Mouse (Mus musculus): ENCODE measurements around the gene Rnpep. TPM values are rescaled to one million over a fixed set of nuclear protein-coding genes. Genes with fewer than 3 reads are reported as not detected.

Rnpep gene
- polyA plus RNA-seq, 1 experiment from 2014 or later = 136 TPM

- peaks cover 18% of the 10 kb centered on the region for H3K36me3 ChIP-seq (ENCODE audit: control insufficient read depth, insufficient read depth)
- ATAC-seq = peak; percentile 74
- peak overlapping the region; percentile 82 for H3K4me2 ChIP-seq (replicated peaks; ENCODE audit: low read depth)
- H3K27ac ChIP-seq (ENCODE audit: low read depth, low read length) = peak overlapping the region; percentile 99
- 13% methylated on average over 13 of the region's 13 CpGs for WGBS
- no peaks in the 10 kb centered on the region for H3K9me3 ChIP-seq (ENCODE audit: control insufficient read depth)
- peak overlapping the region; percentile 96 for H3K9ac ChIP-seq (ENCODE audit: low read depth, low read length)
- H3K4me3 ChIP-seq (ENCODE audit: low read depth, low read length) = peak overlapping the region; percentile 83
- no peak for TF ChIP-seq CTCF (IDR thresholded peaks at IDR 0.05; ENCODE audit: low read depth)
- H3K4me1 ChIP-seq (replicated peaks; ENCODE audit: control insufficient read depth, insufficient read depth, low read length) = no peaks in the 10 kb centered on the region
- no peaks in the 10 kb centered on the region for H3K27me3 ChIP-seq (replicated peaks; ENCODE audit: control insufficient read depth, insufficient read depth, low read length)
Measured at GRCm38 (mm10) chr1:135282536-135283286, 1.2 kb downstream of the Rnpep start.

GRCm38 (mm10) chr1:135281841-135282240, 2.0 kb downstream of the Rnpep start:
- Histone ChIP-seq H3K36me3 (ENCODE audit: control insufficient read depth, insufficient read depth) (peaks cover 27% of the 10 kb centered on the region), H3K27me3 (replicated peaks; ENCODE audit: control insufficient read depth, insufficient read depth, low read length) (no peaks in the 10 kb centered on the region), H3K9ac (ENCODE audit: low read depth, low read length) (no peak overlapping the region), H3K27ac (ENCODE audit: low read depth, low read length) (peak overlapping the region; percentile 99), H3K4me1 (replicated peaks; ENCODE audit: control insufficient read depth, insufficient read depth, low read length) (no peaks in the 10 kb centered on the region), H3K4me3 (ENCODE audit: low read depth, low read length) (peak overlapping the region; percentile 83), H3K9me3 (ENCODE audit: control insufficient read depth) (no peaks in the 10 kb centered on the region), H3K4me2 (replicated peaks; ENCODE audit: low read depth) (peak overlapping the region; percentile 82)
- no peak for TF ChIP-seq CTCF (IDR thresholded peaks at IDR 0.05; ENCODE audit: low read depth)
- ATAC-seq = no peak
- 83% methylated on average over 17 of the region's 17 CpGs for WGBS

GRCm38 (mm10) chr1:135280646-135281045, 3.2 kb downstream of the Rnpep start:
- Histone ChIP-seq H3K9ac (ENCODE audit: low read depth, low read length) (0 out of 2 replicates have a peak overlapping the region, but pooled peaks have one; percentile 8), H3K9me3 (ENCODE audit: control insufficient read depth) (no peaks in the 10 kb centered on the region), H3K36me3 (ENCODE audit: control insufficient read depth, insufficient read depth) (peaks cover 38% of the 10 kb centered on the region), H3K4me1 (replicated peaks; ENCODE audit: control insufficient read depth, insufficient read depth, low read length) (no peaks in the 10 kb centered on the region), H3K4me3 (ENCODE audit: low read depth, low read length) (no peak overlapping the region), H3K27ac (ENCODE audit: low read depth, low read length) (no peak overlapping the region), H3K27me3 (replicated peaks; ENCODE audit: control insufficient read depth, insufficient read depth, low read length) (no peaks in the 10 kb centered on the region), H3K4me2 (replicated peaks; ENCODE audit: low read depth) (peak overlapping the region; percentile 82)
- TF ChIP-seq CTCF (IDR thresholded peaks at IDR 0.05; ENCODE audit: low read depth) = no peak
- WGBS = 48% methylated on average over 9 of the region's 9 CpGs
- ATAC-seq = no peak

GRCm38 (mm10) chr1:135271371-135271770, 12.5 kb downstream of the Rnpep start:
- H3K9ac ChIP-seq (ENCODE audit: low read depth, low read length) = no peak overlapping the region
- no peaks in the 10 kb centered on the region for H3K9me3 ChIP-seq (ENCODE audit: control insufficient read depth)
- peaks cover 68% of the 10 kb centered on the region for H3K36me3 ChIP-seq (ENCODE audit: control insufficient read depth, insufficient read depth)
- no peaks in the 10 kb centered on the region for H3K27me3 ChIP-seq (replicated peaks; ENCODE audit: control insufficient read depth, insufficient read depth, low read length)
- 81% methylated on average over 9 of the region's 9 CpGs for WGBS
- H3K4me3 ChIP-seq (ENCODE audit: low read depth, low read length) = no peak overlapping the region
- ATAC-seq = no peak
- no peak for TF ChIP-seq CTCF (IDR thresholded peaks at IDR 0.05; ENCODE audit: low read depth)
- no peak overlapping the region for H3K4me2 ChIP-seq (replicated peaks; ENCODE audit: low read depth)
- H3K27ac ChIP-seq (ENCODE audit: low read depth, low read length) = no peak overlapping the region
- H3K4me1 ChIP-seq (replicated peaks; ENCODE audit: control insufficient read depth, insufficient read depth, low read length) = no peaks in the 10 kb centered on the region

GRCm38 (mm10) chr1:135267663-135268446, 16.0 kb downstream of the Rnpep start:
- peak overlapping the region; percentile 86 for H3K27ac ChIP-seq (ENCODE audit: low read depth, low read length)
- H3K4me1 ChIP-seq (replicated peaks; ENCODE audit: control insufficient read depth, insufficient read depth, low read length) = no peaks in the 10 kb centered on the region
- no peaks in the 10 kb centered on the region for H3K9me3 ChIP-seq (ENCODE audit: control insufficient read depth)
- TF ChIP-seq CTCF (IDR thresholded peaks at IDR 0.05; ENCODE audit: low read depth) = peak; percentile 52
- 74% methylated on average over 10 of the region's 10 CpGs for WGBS
- H3K36me3 ChIP-seq (ENCODE audit: control insufficient read depth, insufficient read depth) = peaks cover 82% of the 10 kb centered on the region
- no peaks in the 10 kb centered on the region for H3K27me3 ChIP-seq (replicated peaks; ENCODE audit: control insufficient read depth, insufficient read depth, low read length)
- no peak overlapping the region for H3K4me2 ChIP-seq (replicated peaks; ENCODE audit: low read depth)
- no peak overlapping the region for H3K4me3 ChIP-seq (ENCODE audit: low read depth, low read length)
- no peak for ATAC-seq
- no peak overlapping the region for H3K9ac ChIP-seq (ENCODE audit: low read depth, low read length)

GRCm38 (mm10) chr1:135265834-135266233, 18.1 kb downstream of the Rnpep start:
- Histone ChIP-seq H3K27me3 (replicated peaks; ENCODE audit: control insufficient read depth, insufficient read depth, low read length) (no peaks in the 10 kb centered on the region), H3K4me3 (ENCODE audit: low read depth, low read length) (no peak overlapping the region), H3K27ac (ENCODE audit: low read depth, low read length) (peak overlapping the region; percentile 86), H3K36me3 (ENCODE audit: control insufficient read depth, insufficient read depth) (peaks cover 77% of the 10 kb centered on the region), H3K4me1 (replicated peaks; ENCODE audit: control insufficient read depth, insufficient read depth, low read length) (no peaks in the 10 kb centered on the region), H3K9ac (ENCODE audit: low read depth, low read length) (no peak overlapping the region), H3K9me3 (ENCODE audit: control insufficient read depth) (no peaks in the 10 kb centered on the region), H3K4me2 (replicated peaks; ENCODE audit: low read depth) (no peak overlapping the region)
- 0 out of 2 replicates have a peak, but pooled peaks have one; percentile 1 for TF ChIP-seq CTCF (IDR thresholded peaks at IDR 0.05; ENCODE audit: low read depth)
- 46% methylated on average over 5 of the region's 5 CpGs for WGBS
- peak; percentile 91 for ATAC-seq

All from intestine, postnatal 0 days (tissue).